Mouse (Mus musculus): ENCODE measurements around the gene Aloxe3. TPM values are rescaled to one million over a fixed set of nuclear protein-coding genes. Genes with fewer than 3 reads are reported as not detected.

Gene Aloxe3
- total and polyA plus RNA-seq, 3 experiments, result 0.13 TPM; not detected in 2

- Histone ChIP-seq H3K27ac (ENCODE audit: control insufficient read depth, low read depth, low read length) (no peak overlapping the region), H3K9me3 (replicated peaks; ENCODE audit: insufficient read depth, low read length) (no peaks in the 10 kb centered on the region), H3K4me3 (ENCODE audit: control insufficient read depth in 1 of 2, insufficient read depth in 1 of 2, low read depth in 2 of 2, low read length in 2 of 2) (no peak overlapping the region), H3K4me1 (ENCODE audit: control insufficient read depth in 1 of 2, insufficient read depth in 2 of 2, low read length in 2 of 2) (peaks cover 17 to 21% of the 10 kb centered on the region in 2 experiments), H3K79me2 (ENCODE audit: control insufficient read depth, insufficient read depth, low read length, poor library complexity) (peaks cover 17% of the 10 kb centered on the region), H3K9ac (ENCODE audit: control insufficient read depth, low read depth, low read length, poor library complexity, severe bottlenecking) (no peak overlapping the region; the same call in 1 of the 2 replicates), H3K27me3 (ENCODE audit: control insufficient read depth in 1 of 2, insufficient read depth in 2 of 2, low read length in 2 of 2) (no peaks in the 10 kb centered on the region), H3K36me3 (ENCODE audit: control insufficient read depth in 1 of 2, insufficient read depth in 2 of 2, low read length in 2 of 2) (peaks cover 0 to 11% of the 10 kb centered on the region in 2 experiments; a peak in 2 of 4 replicates)
- DNase-seq (ENCODE audit: low read depth, low spot score), result no peak
- no peak for TF ChIP-seq BHLHE40 (IDR thresholded peaks at IDR 0.05; ENCODE audit: borderline replicate concordance, low read depth, low read length)
- no peak for TF ChIP-seq EP300 (IDR thresholded peaks at IDR 0.05; ENCODE audit: low read depth in 1 of 2, low read length in 2 of 2)
- no peak for TF ChIP-seq RCOR1 (IDR thresholded peaks at IDR 0.05; ENCODE audit: low read depth, low read length)
- no peak for TF ChIP-seq ZNF384 (IDR thresholded peaks at IDR 0.05; ENCODE audit: low read depth, low read length)
- TF ChIP-seq MXI1 (IDR thresholded peaks at IDR 0.05; ENCODE audit: low read depth, low read length), result no peak
- no peak for TF ChIP-seq SIN3A (IDR thresholded peaks at IDR 0.05; ENCODE audit: low read length)
- no peak for TF ChIP-seq MYC (IDR thresholded peaks at IDR 0.05; ENCODE audit: low read depth, low read length)
- TF ChIP-seq MYB (IDR thresholded peaks at IDR 0.05; ENCODE audit: low read depth, low read length), result no peak
- no peak for TF ChIP-seq RAD21 (IDR thresholded peaks at IDR 0.05; ENCODE audit: low read depth, low read length)
- TF ChIP-seq USF2 (IDR thresholded peaks at IDR 0.05; ENCODE audit: borderline replicate concordance in 1 of 2, insufficient read depth in 1 of 2, low read depth in 1 of 2, low read length in 2 of 2), result no peak
Measured at GRCm38 (mm10) chr11:69100639-69101360, 24.9 kb upstream of the Aloxe3 start.

DNA sequence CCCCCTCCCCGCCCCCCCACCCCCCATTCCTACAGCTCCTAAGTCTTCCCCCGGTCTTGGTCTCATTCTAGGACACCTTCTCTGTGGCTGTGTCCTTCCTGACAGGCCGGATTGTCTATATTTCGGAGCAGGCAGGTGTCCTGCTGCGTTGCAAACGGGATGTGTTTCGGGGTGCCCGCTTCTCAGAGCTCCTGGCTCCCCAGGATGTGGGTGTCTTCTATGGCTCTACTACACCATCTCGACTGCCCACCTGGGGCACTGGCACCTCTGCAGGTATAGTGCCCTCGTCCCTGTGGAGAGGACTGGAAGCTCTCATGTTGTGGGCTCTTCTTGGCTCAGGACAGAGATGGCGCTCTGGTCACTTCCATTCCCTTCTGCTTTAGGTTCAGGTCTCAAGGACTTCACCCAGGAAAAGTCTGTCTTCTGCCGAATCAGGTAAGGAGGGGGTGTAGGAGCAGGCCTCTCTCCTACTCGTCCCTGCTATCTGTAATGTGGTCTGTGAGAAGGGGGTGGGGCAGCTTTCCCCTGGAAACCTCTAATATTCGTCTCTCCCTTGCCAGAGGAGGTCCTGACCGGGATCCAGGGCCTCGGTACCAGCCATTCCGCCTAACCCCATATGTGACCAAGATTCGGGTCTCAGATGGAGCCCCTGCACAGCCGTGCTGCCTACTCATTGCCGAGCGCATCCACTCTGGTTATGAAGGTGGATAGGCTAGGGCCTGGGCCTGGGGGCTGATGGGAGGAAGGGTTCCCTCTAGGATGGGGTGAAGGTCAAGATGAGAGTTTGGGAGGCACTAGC is 23.9 kb upstream of the Aloxe3 start:
- peaks cover 17% of the 10 kb centered on the region for H3K79me2 ChIP-seq (ENCODE audit: control insufficient read depth, insufficient read depth, low read length, poor library complexity)
- no peaks in the 10 kb centered on the region for H3K9me3 ChIP-seq (replicated peaks; ENCODE audit: insufficient read depth, low read length)
- H3K4me1 ChIP-seq (ENCODE audit: control insufficient read depth in 1 of 2, insufficient read depth in 2 of 2, low read length in 2 of 2), result peaks cover 14 to 21% of the 10 kb centered on the region in 2 experiments
- TF ChIP-seq TAL1 (IDR thresholded peaks at IDR 0.05; ENCODE audit: low read length) (no peak), BHLHE40 (IDR thresholded peaks at IDR 0.05; ENCODE audit: borderline replicate concordance, low read depth, low read length) (no peak), SIN3A (IDR thresholded peaks at IDR 0.05; ENCODE audit: low read length) (no peak), ZMIZ1 (IDR thresholded peaks at IDR 0.05; ENCODE audit: low read depth, low read length) (no peak), GABPA (IDR thresholded peaks at IDR 0.05; ENCODE audit: low read depth, low read length) (no peak), ZC3H11A (IDR thresholded peaks at IDR 0.05; ENCODE audit: low read depth, low read length) (no peak), USF2 (IDR thresholded peaks at IDR 0.05; ENCODE audit: borderline replicate concordance in 1 of 2, insufficient read depth in 1 of 2, low read depth in 1 of 2, low read length in 2 of 2) (no peak), POLR2A (IDR thresholded peaks at IDR 0.05; ENCODE audit: control insufficient read depth in 1 of 2, insufficient read depth in 1 of 2, low read depth in 1 of 2, low read length in 2 of 2, poor library complexity in 1 of 2) (no peak), MAZ (IDR thresholded peaks at IDR 0.05; ENCODE audit: low read depth, low read length) (no peak), CHD1 (IDR thresholded peaks at IDR 0.05; ENCODE audit: low read depth, low read length) (no peak), NELFE (IDR thresholded peaks at IDR 0.05; ENCODE audit: low read depth, low read length) (no peak), MAX (IDR thresholded peaks at IDR 0.05; ENCODE audit: low read length) (no peak), SMC3 (IDR thresholded peaks at IDR 0.05; ENCODE audit: low read depth, low read length) (no peak), RCOR1 (IDR thresholded peaks at IDR 0.05; ENCODE audit: low read depth, low read length) (no peak)
- H3K4me3 ChIP-seq (ENCODE audit: control insufficient read depth in 1 of 2, insufficient read depth in 1 of 2, low read depth in 2 of 2, low read length in 2 of 2), result no peak overlapping the region
- H3K27me3 ChIP-seq (ENCODE audit: control insufficient read depth in 1 of 2, insufficient read depth in 2 of 2, low read length in 2 of 2), result no peaks in the 10 kb centered on the region
- DNase-seq (ENCODE audit: low read depth, low spot score), result no peak
- H3K27ac ChIP-seq (ENCODE audit: control insufficient read depth, low read depth, low read length), result no peak overlapping the region
- no peak overlapping the region for H3K9ac ChIP-seq (ENCODE audit: control insufficient read depth, low read depth, low read length, poor library complexity, severe bottlenecking)
- peaks cover 0 to 11% of the 10 kb centered on the region in 2 experiments; a peak in 2 of 4 replicates for H3K36me3 ChIP-seq (ENCODE audit: control insufficient read depth in 1 of 2, insufficient read depth in 2 of 2, low read length in 2 of 2)
